Mouse (Mus musculus): ENCODE data around the gene Il12a. TPM values are rescaled to one million over a fixed set of nuclear protein-coding genes. Genes with fewer than 3 reads are reported as not detected.
A peak's percentile ranks its signal among the peaks of the same experiment; 100 is the strongest.
"Not testable (repeated sequence)": the region's sequence is repeated elsewhere in the genome, so short reads cannot be mapped to it uniquely, and the experiment has no call there.

Il12a gene
- polyA plus RNA-seq, 1 experiment from 2014 or later: 0.27 TPM

DNA sequence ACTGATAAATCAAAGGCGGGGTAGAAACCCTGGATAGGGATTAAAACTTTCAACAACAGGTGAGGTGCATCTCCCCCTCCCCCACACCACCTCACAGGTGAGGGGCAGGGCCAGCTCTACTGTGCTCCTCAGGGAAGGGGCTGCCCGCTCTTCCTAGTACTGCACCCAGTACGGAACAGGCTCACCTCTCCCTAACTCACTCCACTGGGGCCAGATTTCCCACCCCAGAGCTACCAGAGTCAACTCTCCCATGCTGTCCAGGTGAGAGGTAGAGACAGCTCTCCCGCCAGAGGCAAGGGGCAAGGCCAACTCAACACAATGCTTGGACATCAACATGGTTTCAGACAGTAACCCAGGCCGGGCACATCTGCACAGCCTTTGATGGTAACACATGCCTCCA lies 21.1 kb downstream of the Il12a start:
- Histone ChIP-seq H3K27me3 (ENCODE audit: control insufficient read depth, insufficient read depth, low read length) (no peaks in the 10 kb centered on the region), H3K9me3 (replicated peaks; ENCODE audit: control insufficient read depth, low read length) (no peaks in the 10 kb centered on the region), H3K36me3 (ENCODE audit: control insufficient read depth, insufficient read depth, low read length) (no peaks in the 10 kb centered on the region), H3K4me1 (ENCODE audit: control insufficient read depth, insufficient read depth, low read length) (no peaks in the 10 kb centered on the region), H3K4me3 (replicated peaks; ENCODE audit: low read length) (no peak overlapping the region), H3K4me2 (ENCODE audit: low read depth, low read length) (no peak overlapping the region), H3K27ac (ENCODE audit: low read length) (no peak overlapping the region), H3K9ac (ENCODE audit: low read length) (no peak overlapping the region)
- WGBS: 85% methylated on average over 5 of the region's 5 CpGs
- no peak for ATAC-seq (ENCODE audit: insufficient read depth, low FRiP score)

- H3K4me3 ChIP-seq (replicated peaks; ENCODE audit: low read length): peak overlapping the region; percentile 19
- no peak overlapping the region for H3K9ac ChIP-seq (ENCODE audit: low read length)
- peak overlapping the region; percentile 45 for H3K4me2 ChIP-seq (ENCODE audit: low read depth, low read length)
- H3K9me3 ChIP-seq (replicated peaks; ENCODE audit: control insufficient read depth, low read length): no peaks in the 10 kb centered on the region
- no peaks in the 10 kb centered on the region for H3K27me3 ChIP-seq (ENCODE audit: control insufficient read depth, insufficient read depth, low read length)
- no peak overlapping the region for H3K27ac ChIP-seq (ENCODE audit: low read length)
- WGBS: 10% methylated on average over 7 of the region's 7 CpGs
- no peaks in the 10 kb centered on the region for H3K4me1 ChIP-seq (ENCODE audit: control insufficient read depth, insufficient read depth, low read length)
- H3K36me3 ChIP-seq (ENCODE audit: control insufficient read depth, insufficient read depth, low read length): no peaks in the 10 kb centered on the region
- no peak for ATAC-seq (ENCODE audit: insufficient read depth, low FRiP score)
These were observed 23.1 kb downstream of the Il12a start for GRCm38 (mm10) chr3:68713550-68713949.

DNA sequence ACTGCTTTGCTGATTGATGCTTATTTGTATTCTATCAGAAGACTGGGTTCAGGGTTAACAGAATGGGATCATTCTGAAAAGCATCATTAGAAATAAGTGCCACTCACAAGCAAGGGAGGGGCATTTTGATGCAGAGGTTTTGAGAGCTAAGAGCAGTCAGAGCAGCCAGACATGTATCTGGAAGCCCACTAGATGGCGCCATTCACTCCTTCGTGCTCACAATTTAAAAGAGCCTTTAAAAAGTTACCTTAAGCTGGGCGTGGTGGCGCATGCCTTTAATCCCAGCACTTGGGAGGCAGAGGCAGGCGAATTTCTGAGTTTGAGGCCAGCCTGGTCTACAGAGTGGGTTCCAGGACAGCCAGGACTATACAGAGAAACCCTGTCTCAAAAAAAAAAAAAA lies 26.9 kb downstream of the Il12a start:
- H3K27ac ChIP-seq (ENCODE audit: low read length); H3K4me2 ChIP-seq (ENCODE audit: low read depth, low read length); H3K9me3 ChIP-seq (replicated peaks; ENCODE audit: control insufficient read depth, low read length); H3K4me1 ChIP-seq (ENCODE audit: control insufficient read depth, insufficient read depth, low read length); ATAC-seq (ENCODE audit: insufficient read depth, low FRiP score); H3K36me3 ChIP-seq (ENCODE audit: control insufficient read depth, insufficient read depth, low read length); H3K9ac ChIP-seq (ENCODE audit: low read length); H3K4me3 ChIP-seq (replicated peaks; ENCODE audit: low read length); H3K27me3 ChIP-seq (ENCODE audit: control insufficient read depth, insufficient read depth, low read length): not testable (repeated sequence)
- WGBS: 43% methylated on average over 5 of the region's 5 CpGs

DNA sequence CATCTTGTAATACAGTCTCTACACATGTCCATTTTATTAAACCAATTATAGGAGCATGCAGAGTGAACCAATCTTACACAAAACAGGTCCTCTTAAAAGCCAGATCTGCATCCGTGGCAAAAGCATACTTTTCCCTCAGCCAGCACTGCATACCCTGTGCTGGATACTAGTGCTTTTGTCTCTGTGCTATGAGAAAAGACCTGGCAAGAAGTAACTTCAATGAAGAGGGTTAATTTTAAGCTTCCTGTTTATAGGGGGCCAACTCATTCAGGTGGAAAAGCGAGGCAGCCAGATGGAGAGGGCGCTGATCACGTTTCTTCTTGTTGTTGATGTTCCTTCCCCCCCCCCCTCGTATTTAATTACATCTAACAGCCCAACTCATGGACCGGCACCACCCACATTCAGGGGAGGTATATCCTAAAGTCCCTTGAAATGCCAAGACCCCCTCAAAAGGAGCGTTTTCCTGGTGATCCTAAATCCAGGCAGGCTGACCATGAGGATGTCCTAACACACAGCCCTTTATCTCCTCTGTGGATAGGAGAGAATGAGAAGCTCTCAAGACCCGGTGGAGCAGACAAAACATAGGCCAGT lies 28.9 kb downstream of the Il12a start:
- H3K4me1 ChIP-seq (ENCODE audit: control insufficient read depth, insufficient read depth, low read length): no peaks in the 10 kb centered on the region
- no peak overlapping the region for H3K4me3 ChIP-seq (replicated peaks; ENCODE audit: low read length)
- H3K27me3 ChIP-seq (ENCODE audit: control insufficient read depth, insufficient read depth, low read length): no peaks in the 10 kb centered on the region
- no peaks in the 10 kb centered on the region for H3K36me3 ChIP-seq (ENCODE audit: control insufficient read depth, insufficient read depth, low read length)
- no peak for ATAC-seq (ENCODE audit: insufficient read depth, low FRiP score)
- no peak overlapping the region for H3K27ac ChIP-seq (ENCODE audit: low read length)
- no peaks in the 10 kb centered on the region for H3K9me3 ChIP-seq (replicated peaks; ENCODE audit: control insufficient read depth, low read length)
- 77% methylated on average over 8 of the region's 8 CpGs for WGBS
- H3K9ac ChIP-seq (ENCODE audit: low read length): no peak overlapping the region
- no peak overlapping the region for H3K4me2 ChIP-seq (ENCODE audit: low read depth, low read length)

DNA sequence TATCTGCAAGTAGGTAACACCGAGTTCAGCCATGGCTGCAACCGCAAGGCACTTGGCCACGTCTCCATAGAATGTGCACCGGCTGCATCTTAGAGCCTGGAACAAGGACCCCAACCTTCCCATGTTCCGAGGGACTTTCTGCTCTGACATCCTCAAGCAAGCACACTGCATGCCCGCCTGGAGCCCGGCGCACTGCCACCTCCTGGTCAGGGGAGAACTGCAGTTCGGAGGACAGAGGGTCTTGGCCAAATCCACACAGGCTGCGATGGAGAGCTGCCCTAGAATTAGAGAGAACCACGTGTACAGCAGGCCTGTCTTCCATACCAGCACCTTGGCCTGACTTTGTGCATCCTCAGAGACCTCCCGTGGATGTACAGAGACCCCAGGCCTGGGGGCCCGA lies 29.8 kb downstream of the Il12a start:
- no peaks in the 10 kb centered on the region for H3K27me3 ChIP-seq (ENCODE audit: control insufficient read depth, insufficient read depth, low read length)
- H3K4me3 ChIP-seq (replicated peaks; ENCODE audit: low read length): no peak overlapping the region
- ATAC-seq (ENCODE audit: insufficient read depth, low FRiP score): 0 out of 2 replicates have a peak, but pooled peaks have one; percentile 40
- no peaks in the 10 kb centered on the region for H3K4me1 ChIP-seq (ENCODE audit: control insufficient read depth, insufficient read depth, low read length)
- H3K9me3 ChIP-seq (replicated peaks; ENCODE audit: control insufficient read depth, low read length): no peaks in the 10 kb centered on the region
- no peak overlapping the region for H3K9ac ChIP-seq (ENCODE audit: low read length)
- H3K4me2 ChIP-seq (ENCODE audit: low read depth, low read length): no peak overlapping the region
- H3K27ac ChIP-seq (ENCODE audit: low read length): no peak overlapping the region
- WGBS: 42% methylated on average over 13 of the region's 13 CpGs
- H3K36me3 ChIP-seq (ENCODE audit: control insufficient read depth, insufficient read depth, low read length): no peaks in the 10 kb centered on the region

DNA sequence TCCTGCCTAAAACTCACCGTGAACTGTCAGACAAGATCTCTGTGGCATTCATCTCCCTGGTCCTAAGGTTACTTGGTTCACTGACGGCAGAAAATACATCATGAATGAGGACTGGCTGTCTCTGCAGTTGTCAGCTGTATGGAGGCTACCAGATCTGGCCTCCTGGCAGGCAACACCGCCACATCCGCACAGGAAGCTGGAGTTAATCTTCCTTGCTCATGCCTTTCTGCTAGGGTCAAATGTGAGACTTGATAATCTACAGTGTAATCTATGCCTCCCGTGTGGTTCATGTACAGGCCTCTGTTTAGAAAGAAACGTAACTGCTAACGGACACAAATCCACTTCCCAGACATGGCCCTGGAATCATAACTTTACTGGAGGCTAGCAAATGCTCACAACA lies 51.5 kb downstream of the Il12a start:
- ATAC-seq (ENCODE audit: insufficient read depth, low FRiP score): no peak
- no peaks in the 10 kb centered on the region for H3K36me3 ChIP-seq (ENCODE audit: control insufficient read depth, insufficient read depth, low read length)

GRCm38 (mm10) chr3:68742718-68743471 lies 52.5 kb downstream of the Il12a start:
- H3K27ac ChIP-seq (ENCODE audit: low read length): no peak overlapping the region
- H3K9me3 ChIP-seq (replicated peaks; ENCODE audit: control insufficient read depth, low read length): no peaks in the 10 kb centered on the region
- H3K9ac ChIP-seq (ENCODE audit: low read length): no peak overlapping the region
- no peaks in the 10 kb centered on the region for H3K27me3 ChIP-seq (ENCODE audit: control insufficient read depth, insufficient read depth, low read length)
- 68% methylated on average over 9 of the region's 9 CpGs for WGBS
- no peak overlapping the region for H3K4me2 ChIP-seq (ENCODE audit: low read depth, low read length)
- H3K36me3 ChIP-seq (ENCODE audit: control insufficient read depth, insufficient read depth, low read length): no peaks in the 10 kb centered on the region
- H3K4me1 ChIP-seq (ENCODE audit: control insufficient read depth, insufficient read depth, low read length): no peaks in the 10 kb centered on the region
- no peak overlapping the region for H3K4me3 ChIP-seq (replicated peaks; ENCODE audit: low read length)
- ATAC-seq (ENCODE audit: insufficient read depth, low FRiP score): no peak

More for the DNA sequence above, 51.5 kb downstream of the Il12a start:
- no peak overlapping the region for H3K27ac ChIP-seq (ENCODE audit: low read length)
- no peak overlapping the region for H3K4me2 ChIP-seq (ENCODE audit: low read depth, low read length)
- no peaks in the 10 kb centered on the region for H3K9me3 ChIP-seq (replicated peaks; ENCODE audit: control insufficient read depth, low read length)
- H3K4me1 ChIP-seq (ENCODE audit: control insufficient read depth, insufficient read depth, low read length): no peaks in the 10 kb centered on the region
- no peak overlapping the region for H3K4me3 ChIP-seq (replicated peaks; ENCODE audit: low read length)
- WGBS: 58% methylated on average over 7 of the region's 7 CpGs
- H3K9ac ChIP-seq (ENCODE audit: low read length): no peak overlapping the region
- H3K27me3 ChIP-seq (ENCODE audit: control insufficient read depth, insufficient read depth, low read length): no peaks in the 10 kb centered on the region

GRCm38 (mm10) chr3:68743472-68743732 lies 53.0 kb downstream of the Il12a start:
- no peaks in the 10 kb centered on the region for H3K4me1 ChIP-seq (ENCODE audit: control insufficient read depth, insufficient read depth, low read length)
- no peaks in the 10 kb centered on the region for H3K36me3 ChIP-seq (ENCODE audit: control insufficient read depth, insufficient read depth, low read length)
- H3K9ac ChIP-seq (ENCODE audit: low read length): no peak overlapping the region
- WGBS: 47% methylated on average over 3 of the region's 3 CpGs
- H3K27me3 ChIP-seq (ENCODE audit: control insufficient read depth, insufficient read depth, low read length): no peaks in the 10 kb centered on the region
- no peak overlapping the region for H3K4me2 ChIP-seq (ENCODE audit: low read depth, low read length)
- no peak for ATAC-seq (ENCODE audit: insufficient read depth, low FRiP score)
- H3K27ac ChIP-seq (ENCODE audit: low read length): no peak overlapping the region
- H3K9me3 ChIP-seq (replicated peaks; ENCODE audit: control insufficient read depth, low read length): no peaks in the 10 kb centered on the region
- no peak overlapping the region for H3K4me3 ChIP-seq (replicated peaks; ENCODE audit: low read length)

DNA sequence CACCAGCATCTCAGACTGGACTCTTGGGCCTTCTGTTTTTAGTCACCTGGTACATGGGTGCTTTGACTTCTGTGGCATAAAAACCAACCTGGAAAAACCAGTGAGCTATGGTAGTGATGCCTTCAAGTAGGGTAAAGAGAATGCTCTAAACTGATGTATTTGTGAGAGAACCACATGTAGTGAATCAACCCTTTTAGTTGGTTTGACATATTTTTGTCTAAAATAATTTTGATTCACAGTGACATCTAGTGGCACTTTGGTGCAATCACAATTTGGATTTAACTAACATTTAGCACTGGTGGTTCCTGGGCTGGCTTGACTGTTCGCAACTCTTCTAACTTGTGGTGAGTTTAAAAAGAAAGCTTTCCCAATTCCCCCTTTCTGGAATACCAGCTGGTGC lies 53.7 kb downstream of the Il12a start:
- no peaks in the 10 kb centered on the region for H3K36me3 ChIP-seq (ENCODE audit: control insufficient read depth, insufficient read depth, low read length)
- H3K4me1 ChIP-seq (ENCODE audit: control insufficient read depth, insufficient read depth, low read length): no peaks in the 10 kb centered on the region
- H3K9me3 ChIP-seq (replicated peaks; ENCODE audit: control insufficient read depth, low read length): no peaks in the 10 kb centered on the region
- H3K27ac ChIP-seq (ENCODE audit: low read length): no peak overlapping the region
- 79% methylated on average over 1 of the region's 1 CpGs for WGBS
- H3K4me2 ChIP-seq (ENCODE audit: low read depth, low read length): no peak overlapping the region
- no peak overlapping the region for H3K4me3 ChIP-seq (replicated peaks; ENCODE audit: low read length)
- no peak overlapping the region for H3K9ac ChIP-seq (ENCODE audit: low read length)
- ATAC-seq (ENCODE audit: insufficient read depth, low FRiP score): no peak
- no peaks in the 10 kb centered on the region for H3K27me3 ChIP-seq (ENCODE audit: control insufficient read depth, insufficient read depth, low read length)

Data from stomach, embryonic 16.5 days (tissue).